Mouse (Mus musculus) stomach, postnatal 0 days (tissue): ENCODE data around the gene Obox6. TPM values are rescaled to one million over a fixed set of nuclear protein-coding genes. Genes with fewer than 3 reads are reported as not detected.

Experiments used
- ATAC-seq: fragments of 200-750 bp; cut with Nextera tagmentation; 2 replicates; pipeline ENCODE4 v1.8.0; 2017; ENCODE audit not compliant: low FRiP score, low TSS enrichment
- DNase-seq: peaks from one replicate; pipeline ENCODE4 v3.0.0-alpha.2; 2016; ENCODE audit warnings: low spot score
- H3K27ac ChIP-seq: fragments of 300-500 bp; sonication (generic); replicated peaks from 2 replicates; pipeline ENCODE4 v1.5.1; 2014; ENCODE audit warnings: mild to moderate bottlenecking, control low read depth
- H3K27me3 ChIP-seq: fragments of 300-500 bp; sonication (generic); 2 replicates; pipeline ENCODE4 v1.6.1; 2014; ENCODE audit warnings: low read length; ENCODE audit not compliant: control insufficient read depth, insufficient read depth
- H3K36me3 ChIP-seq: fragments of 300-500 bp; sonication (generic); 2 replicates; pipeline ENCODE4 v1.6.1; 2014; ENCODE audit warnings: low read length, mixed read lengths; ENCODE audit not compliant: control insufficient read depth, insufficient read depth
- H3K4me1 ChIP-seq: fragments of 300-500 bp; sonication (generic); replicated peaks from 2 replicates; pipeline ENCODE4 v1.6.1; 2014; ENCODE audit warnings: antibody characterized with exemption; ENCODE audit not compliant: control insufficient read depth, insufficient read depth
- H3K4me2 ChIP-seq: fragments of 300-500 bp; sonication (generic); replicated peaks from 2 replicates; pipeline ENCODE4 v1.6.1; 2014; ENCODE audit warnings: low read depth, mild to moderate bottlenecking, control low read depth, moderate library complexity
- H3K4me3 ChIP-seq: fragments of 300-500 bp; sonication (generic); 2 replicates; pipeline ENCODE4 v1.5.1; 2014; ENCODE audit warnings: low read depth, low read length, control low read depth
- H3K9ac ChIP-seq: fragments of 300-500 bp; sonication (generic); 2 replicates; pipeline ENCODE4 v1.6.1; 2014; ENCODE audit warnings: mild to moderate bottlenecking, low read length, control low read depth, mixed read lengths
- H3K9me3 ChIP-seq: fragments of 300-500 bp; sonication (generic); 2 replicates; pipeline ENCODE4 v1.6.1; 2016; ENCODE audit warnings: low read length; ENCODE audit not compliant: control insufficient read depth
- CTCF ChIP-seq: IDR thresholded peaks from 2 replicates; pipeline ENCODE4 v1.5.1; 2016; ENCODE audit warnings: antibody characterized with exemption, low read depth, mild to moderate bottlenecking, moderate library complexity
- EP300 ChIP-seq: optimal IDR thresholded peaks from 2 replicates; pipeline ENCODE3; 2016; ENCODE audit warnings: antibody characterized with exemption
- WGBS: fragments of 180-500 bp; shearing (Covaris S2); extraction: QIAGEN DNeasy Blood & Tissue Kit; methylation state at CpG from one replicate; pipeline ENCODE4 v1.1.7; 2014; 5-methylcytosine and 5-hydroxymethylcytosine counted together
- polyA plus RNA-seq: library from polyadenylated mRNA; unstranded; fragments of >200 nt; fragmentation: Nextera tagmentation; extraction: Ambion mirVana; gene quantifications from 2 replicates; pipeline ENCODE4 v1.2.1, GENCODE M21; 2015

The Obox6 gene
- polyA plus RNA-seq, 1 experiment from 2014 or later: not detected

- Histone ChIP-seq H3K4me1 (no peaks in the 10 kb centered on the region), H3K27ac (no peak overlapping the region), H3K9ac (no peak overlapping the region), H3K4me2 (no peak overlapping the region), H3K4me3 (no peak overlapping the region), H3K36me3 (no peaks in the 10 kb centered on the region), H3K27me3 (no peaks in the 10 kb centered on the region), H3K9me3 (no peaks in the 10 kb centered on the region)
- ATAC-seq: no peak
- DNase-seq: no peak
- TF ChIP-seq CTCF (no peak), EP300 (no peak)
- WGBS: 71% methylated on average over 4 of the region's 4 CpGs
These were observed 24.6 kb upstream of the Obox6 start for GRCm38 (mm10) chr7:15864104-15864503.

- Histone ChIP-seq H3K27ac (no peak overlapping the region), H3K4me1 (no peaks in the 10 kb centered on the region), H3K9ac (no peak overlapping the region), H3K4me3 (no peak overlapping the region), H3K9me3 (no peaks in the 10 kb centered on the region), H3K36me3 (no peaks in the 10 kb centered on the region), H3K27me3 (no peaks in the 10 kb centered on the region), H3K4me2 (no peak overlapping the region)
- 35% methylated on average over 2 of the region's 2 CpGs for WGBS
- no peak for DNase-seq
- no peak for ATAC-seq
- TF ChIP-seq EP300: no peak
- TF ChIP-seq CTCF: peak; percentile 43
These were observed 20.2 kb upstream of the Obox6 start for GRCm38 (mm10) chr7:15859657-15860056.

Other genes with a start within 250 kb of the Obox6 start
- gene Obox3, start 199.8 kb downstream of the Obox6 start, polyA plus RNA-seq: 0.07 TPM in 1 of 2 replicates, not detected in the other
- gene Obox5, start 89.5 kb downstream of the Obox6 start, polyA plus RNA-seq: not detected in 2 replicates
- 0.10 TPM in 1 of 2 replicates, not detected in the other for gene Crx, start 40.3 kb upstream of the Obox6 start, polyA plus RNA-seq
- not detected in 2 replicates for gene Crxos, start 42.9 kb upstream of the Obox6 start, polyA plus RNA-seq
- 560 and 572 TPM in 2 replicates for gene Selenow, start 82.7 kb upstream of the Obox6 start, polyA plus RNA-seq
- 139 and 147 TPM in 2 replicates for gene Nop53, start 106.4 kb upstream of the Obox6 start, polyA plus RNA-seq
- gene Ehd2, start 127.9 kb upstream of the Obox6 start, polyA plus RNA-seq: 30.7 and 37.7 TPM in 2 replicates
- 1.8 and 2.3 TPM in 2 replicates for gene Bicra, start 208.2 kb upstream of the Obox6 start, polyA plus RNA-seq
- 0.05 TPM in 2 replicates for gene Zfp541, start 222.1 kb upstream of the Obox6 start, polyA plus RNA-seq